Mouse (Mus musculus): ENCODE data around the gene 2300002M23Rik.

DNA sequence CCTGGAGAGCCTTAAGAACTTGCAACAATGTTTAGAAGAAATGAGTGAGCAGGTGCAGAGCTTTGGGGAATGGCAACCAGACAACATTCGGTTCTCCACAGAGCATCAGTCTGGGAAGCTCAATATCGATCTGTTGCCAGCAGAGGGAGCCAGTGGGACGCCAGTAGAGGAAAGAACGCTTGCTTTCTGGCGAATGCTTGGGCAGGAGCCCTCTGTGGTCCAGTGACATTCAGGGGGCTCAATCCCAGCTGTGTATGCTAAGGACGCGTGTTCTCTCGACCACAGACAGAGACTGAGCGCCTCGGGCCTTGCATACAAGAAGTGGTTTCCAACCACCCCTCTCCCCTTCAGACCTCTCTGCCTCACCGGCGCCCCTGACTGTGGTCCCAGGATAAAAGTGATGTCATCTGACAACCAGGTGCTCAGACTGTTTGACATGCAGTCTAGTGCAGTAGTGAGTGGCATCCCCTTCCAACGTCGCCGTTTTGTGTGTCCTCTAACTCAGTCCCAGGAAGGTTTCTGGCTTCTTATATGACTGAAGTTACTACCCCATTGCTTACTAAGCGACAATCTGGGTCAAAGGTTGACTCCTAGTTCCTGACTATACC is 17.2 kb downstream of the 2300002M23Rik start:
- TF ChIP-seq CTCF (IDR thresholded peaks at IDR 0.05; ENCODE audit: borderline replicate concordance, insufficient read depth, low read depth, low read length) (peak; percentile 91), POLR2A (IDR thresholded peaks at IDR 0.05; ENCODE audit: borderline replicate concordance, insufficient read depth, low read length) (no peak)

Data from cerebellum, adult 2 months (tissue).